10 mouse cellular contexts compared by ENCODE assay signal in the genomic region with DNA sequence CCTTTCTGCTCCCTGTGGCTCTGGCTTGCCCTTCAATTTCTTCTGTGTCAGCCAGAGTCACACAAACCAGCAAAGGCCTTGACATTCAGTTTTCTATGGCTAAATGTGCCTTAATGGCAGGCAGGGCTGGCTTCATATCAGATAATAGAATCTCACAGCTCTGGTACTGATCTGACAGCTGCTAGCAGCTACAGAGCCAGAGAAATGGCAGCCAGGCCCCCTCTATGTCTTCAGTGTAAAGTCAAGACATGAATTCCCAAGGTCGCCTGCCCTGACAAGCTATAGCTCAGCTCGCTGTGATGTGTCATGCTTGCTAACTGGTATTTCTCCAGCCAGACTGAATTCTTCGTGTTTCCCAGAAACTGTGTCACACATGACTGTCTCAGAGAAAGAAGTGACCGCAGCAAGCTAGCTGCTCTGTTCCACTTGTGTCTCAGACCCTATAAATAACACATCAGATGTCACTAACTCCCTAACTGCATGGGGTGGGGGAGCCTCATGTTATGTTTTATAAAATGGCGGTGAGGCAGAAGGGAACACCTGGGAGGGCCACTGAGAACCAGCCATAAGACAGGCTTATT. TPM values are rescaled to one million over a fixed set of nuclear protein-coding genes. Genes with fewer than 3 reads are reported as not detected.
DNase-seq lines count a peak whose midpoint lies in the region; ATAC-seq lines count a peak whose summit lies in the region.
"Had no signal": no experiment of that assay in that cellular context is flagged by ENCODE, and none has a peak within 500 bp of the region (broad histone marks: within the 10 kb centered on the region; RNA-seq: fewer than 3 reads in every experiment).

No protein-coding gene starts in this region.

- peak; percentile 29 to 52 for DNase-seq in frontal cortex, adult 2 months (ENCODE audit: extremely low spot score in 1 of 2, low spot score in 1 of 2)
- DNase-seq in frontal cortex, postnatal 10 days (ENCODE audit: low spot score in 2 of 2) = no peak
- peak; percentile 50 for DNase-seq in right cerebral cortex, adult 18-20 months
- no peak for DNase-seq in right cerebral cortex, postnatal 4 days
- peak; percentile 5 for DNase-seq in fibroblast of lung, adult 2 months (ENCODE audit: low read depth)
- peak; percentile 53 for DNase-seq in telencephalon, adult 2 months (ENCODE audit: low read depth, low spot score)
- DNase-seq in testis, postnatal 14 days (ENCODE audit: low spot score) = no peak
- DNase-seq: cerebellum, postnatal 25 days; thymus, adult 18-20 months had no signal

- no peak for ATAC-seq in cerebellum, adult (ENCODE audit: insufficient number of reproducible peaks, low FRiP score, low TSS enrichment)

RNA-seq across cellular contexts. Expression of gene Paxip1, which starts 59.1 kb away (rescaled TPM):
- polyA plus RNA-seq in frontal cortex, adult 2 months (2012; rRNA removed) = 39.2 and 40.0 TPM in 2 replicates

Comparison
In these comparisons a context has a peak if more than half of its experiments do, and no peak if none do; other contexts are left out.
1. DNase-seq: peak in frontal cortex, adult 2 months (2 of 2), right cerebral cortex, adult 18-20 months (single experiment), fibroblast of lung, adult 2 months (single experiment) and telencephalon, adult 2 months (single experiment); none in frontal cortex, postnatal 10 days (0 of 2), right cerebral cortex, postnatal 4 days (single experiment) and testis, postnatal 14 days (single experiment).